Mouse (Mus musculus): ENCODE measurements around the gene Polr2f. TPM values are rescaled to one million over a fixed set of nuclear protein-coding genes. Genes with fewer than 3 reads are reported as not detected.

Gene Polr2f
- polyA plus RNA-seq, 1 experiment from 2014 or later = 261 TPM

GRCm38 (mm10) chr15:79185213-79185612 lies 44.4 kb downstream of the Polr2f start:
- Histone ChIP-seq H3K4me1 (ENCODE audit: insufficient read depth, low read depth, low read length) (peaks cover 5% of the 10 kb centered on the region; the same call in 1 of the 2 replicates), H3K27ac (ENCODE audit: low read length) (no peak overlapping the region), H3K36me3 (ENCODE audit: insufficient read depth, low read length) (no peaks in the 10 kb centered on the region), H3K9me3 (ENCODE audit: low read length) (no peaks in the 10 kb centered on the region), H3K9ac (replicated peaks; ENCODE audit: low read depth) (no peak overlapping the region), H3K27me3 (replicated peaks; ENCODE audit: insufficient read depth, low read length) (no peaks in the 10 kb centered on the region), H3K4me3 (ENCODE audit: low read depth, low read length) (no peak overlapping the region), H3K4me2 (replicated peaks; ENCODE audit: low read depth, low read length) (no peak overlapping the region)
- TF ChIP-seq CTCF (IDR thresholded peaks at IDR 0.05) (no peak), EP300 (IDR thresholded peaks at IDR 0.05) (peak; percentile 32; the same call in 1 of the 2 replicates)
- DNase-seq (ENCODE audit: low spot score) (peak; percentile 72), ATAC-seq (peak; percentile 56)
- 31% methylated on average over 10 of the region's 10 CpGs for WGBS

GRCm38 (mm10) chr15:79187819-79188218 lies 47.0 kb downstream of the Polr2f start:
- TF ChIP-seq CTCF (IDR thresholded peaks at IDR 0.05) (no peak), EP300 (IDR thresholded peaks at IDR 0.05) (no peak)
- Histone ChIP-seq H3K4me2 (replicated peaks; ENCODE audit: low read depth, low read length) (no peak overlapping the region), H3K27me3 (replicated peaks; ENCODE audit: insufficient read depth, low read length) (no peaks in the 10 kb centered on the region), H3K36me3 (ENCODE audit: insufficient read depth, low read length) (no peaks in the 10 kb centered on the region), H3K9ac (replicated peaks; ENCODE audit: low read depth) (no peak overlapping the region), H3K9me3 (ENCODE audit: low read length) (no peaks in the 10 kb centered on the region), H3K4me1 (ENCODE audit: insufficient read depth, low read depth, low read length) (peaks cover 5% of the 10 kb centered on the region; the same call in 1 of the 2 replicates), H3K4me3 (ENCODE audit: low read depth, low read length) (no peak overlapping the region), H3K27ac (ENCODE audit: low read length) (no peak overlapping the region)
- 87% methylated on average over 8 of the region's 8 CpGs for WGBS
- ATAC-seq (no peak), DNase-seq (ENCODE audit: low spot score) (no peak)

GRCm38 (mm10) chr15:79191426-79191825 lies 50.6 kb downstream of the Polr2f start:
- no peak for ATAC-seq

GRCm38 (mm10) chr15:79192450-79192849 lies 51.6 kb downstream of the Polr2f start:
- ATAC-seq = no peak

More at GRCm38 (mm10) chr15:79191426-79191825, 50.6 kb downstream of the Polr2f start:
- Histone ChIP-seq H3K4me1 (ENCODE audit: insufficient read depth, low read depth, low read length) (no peaks in the 10 kb centered on the region), H3K27me3 (replicated peaks; ENCODE audit: insufficient read depth, low read length) (no peaks in the 10 kb centered on the region), H3K9me3 (ENCODE audit: low read length) (no peaks in the 10 kb centered on the region), H3K4me3 (ENCODE audit: low read depth, low read length) (no peak overlapping the region), H3K27ac (ENCODE audit: low read length) (no peak overlapping the region), H3K4me2 (replicated peaks; ENCODE audit: low read depth, low read length) (no peak overlapping the region), H3K36me3 (ENCODE audit: insufficient read depth, low read length) (no peaks in the 10 kb centered on the region), H3K9ac (replicated peaks; ENCODE audit: low read depth) (no peak overlapping the region)
- DNase-seq (ENCODE audit: low spot score) = no peak
- 91% methylated on average over 2 of the region's 2 CpGs for WGBS
- TF ChIP-seq CTCF (IDR thresholded peaks at IDR 0.05) = no peak
- no peak for TF ChIP-seq EP300 (IDR thresholded peaks at IDR 0.05)

GRCm38 (mm10) chr15:79192885-79193845 lies 52.4 kb downstream of the Polr2f start:
- no peaks in the 10 kb centered on the region for H3K4me1 ChIP-seq (ENCODE audit: insufficient read depth, low read depth, low read length)
- H3K4me2 ChIP-seq (replicated peaks; ENCODE audit: low read depth, low read length) = peak overlapping the region; percentile 28
- peak; percentile 88 for ATAC-seq
- H3K9me3 ChIP-seq (ENCODE audit: low read length) = no peaks in the 10 kb centered on the region
- DNase-seq (ENCODE audit: low spot score) = peak; percentile 68
- peak overlapping the region; percentile 66 for H3K27ac ChIP-seq (ENCODE audit: low read length)
- no peak overlapping the region; the same call in 1 of the 2 replicates for H3K4me3 ChIP-seq (ENCODE audit: low read depth, low read length)
- H3K27me3 ChIP-seq (replicated peaks; ENCODE audit: insufficient read depth, low read length) = no peaks in the 10 kb centered on the region
- no peaks in the 10 kb centered on the region for H3K36me3 ChIP-seq (ENCODE audit: insufficient read depth, low read length)
- H3K9ac ChIP-seq (replicated peaks; ENCODE audit: low read depth) = no peak overlapping the region
- 26% methylated on average over 26 of the region's 27 CpGs for WGBS
- TF ChIP-seq CTCF (IDR thresholded peaks at IDR 0.05) (no peak), EP300 (IDR thresholded peaks at IDR 0.05) (no peak)

More at GRCm38 (mm10) chr15:79192450-79192849, 51.6 kb downstream of the Polr2f start:
- Histone ChIP-seq H3K4me3 (ENCODE audit: low read depth, low read length) (no peak overlapping the region), H3K9me3 (ENCODE audit: low read length) (no peaks in the 10 kb centered on the region), H3K4me1 (ENCODE audit: insufficient read depth, low read depth, low read length) (no peaks in the 10 kb centered on the region), H3K36me3 (ENCODE audit: insufficient read depth, low read length) (no peaks in the 10 kb centered on the region), H3K27ac (ENCODE audit: low read length) (peak overlapping the region; percentile 66; the same call in 1 of the 2 replicates), H3K27me3 (replicated peaks; ENCODE audit: insufficient read depth, low read length) (no peaks in the 10 kb centered on the region), H3K9ac (replicated peaks; ENCODE audit: low read depth) (no peak overlapping the region), H3K4me2 (replicated peaks; ENCODE audit: low read depth, low read length) (no peak overlapping the region)
- TF ChIP-seq CTCF (IDR thresholded peaks at IDR 0.05) (no peak), EP300 (IDR thresholded peaks at IDR 0.05) (no peak)
- DNase-seq (ENCODE audit: low spot score) = no peak
- 82% methylated on average over 6 of the region's 6 CpGs for WGBS

- H3K36me3 ChIP-seq (ENCODE audit: insufficient read depth, low read length) = no peaks in the 10 kb centered on the region
- H3K4me2 ChIP-seq (replicated peaks; ENCODE audit: low read depth, low read length) = no peak overlapping the region
- no peaks in the 10 kb centered on the region for H3K4me1 ChIP-seq (ENCODE audit: insufficient read depth, low read depth, low read length)
- ATAC-seq = no peak
- H3K9ac ChIP-seq (replicated peaks; ENCODE audit: low read depth) = no peak overlapping the region
- TF ChIP-seq EP300 (IDR thresholded peaks at IDR 0.05) (no peak), CTCF (IDR thresholded peaks at IDR 0.05) (no peak)
- DNase-seq (ENCODE audit: low spot score) = no peak
- WGBS = 58% methylated on average over 9 of the region's 9 CpGs
- no peak overlapping the region for H3K4me3 ChIP-seq (ENCODE audit: low read depth, low read length)
- H3K9me3 ChIP-seq (ENCODE audit: low read length) = no peaks in the 10 kb centered on the region
- no peak overlapping the region for H3K27ac ChIP-seq (ENCODE audit: low read length)
- no peaks in the 10 kb centered on the region for H3K27me3 ChIP-seq (replicated peaks; ENCODE audit: insufficient read depth, low read length)
These were observed 53.2 kb downstream of the Polr2f start for GRCm38 (mm10) chr15:79194048-79194447.

Data from lung, postnatal 0 days (tissue).